Mouse (Mus musculus) testis, adult 10 weeks (tissue): ENCODE results near the gene Cdc42. TPM values are rescaled to one million over a fixed set of nuclear protein-coding genes. Genes with fewer than 3 reads are reported as not detected.

Experiments used
- polyA plus RNA-seq: library from polyadenylated mRNA; stranded (reverse); fragments of 350-450 nt; fragmentation: Illumina TruSeq; extraction: RNeasy Lipid Tissue Mini Kit (QIAGEN cat#74804); gene quantifications from one replicate; pipeline ENCODE4 v1.2.3, GENCODE M21; 2014; ENCODE audit warnings: low read depth, low replicate concordance

Cdc42 gene
- 209 TPM for polyA plus RNA-seq

GRCm38 (mm10) chr4:137357517-137358254 lies at the start of gene Cdc42:
Cdc42 (minus strand) TSS chr4:137357720.

GRCm38 (mm10) chr4:137277166-137277513 lies 80.4 kb downstream of the Cdc42 start, which contains the start of gene Wnt4:
Wnt4 (plus strand) TSS chr4:137277489.

Other genes with a start within 250 kb of the Cdc42 start
- not detected for gene Wnt4, start 80.2 kb downstream of the Cdc42 start, polyA plus RNA-seq
- not detected for gene Cela3a, start 52.1 kb upstream of the Cdc42 start, polyA plus RNA-seq
- not detected for gene Cela3b, start 72.8 kb upstream of the Cdc42 start, polyA plus RNA-seq
- 19.4 TPM for gene 1700013G24Rik, start 95.6 kb upstream of the Cdc42 start, polyA plus RNA-seq
- 0.03 TPM for gene Hspg2, start 111.0 kb upstream of the Cdc42 start, polyA plus RNA-seq
- not detected for gene Ldlrad2, start 216.8 kb upstream of the Cdc42 start, polyA plus RNA-seq
- 66.2 TPM for gene Usp48, start 236.0 kb upstream of the Cdc42 start, polyA plus RNA-seq